Mouse (Mus musculus): ENCODE results near the gene Spata25. TPM values are rescaled to one million over a fixed set of nuclear protein-coding genes. Genes with fewer than 3 reads are reported as not detected.
A peak's percentile ranks its signal among the peaks of the same experiment; 100 is the strongest.
"Not testable (repeated sequence)": the region's sequence is repeated elsewhere in the genome, so short reads cannot be mapped to it uniquely, and the experiment has no call there.

Spata25 gene
- total RNA-seq, 2 experiments from 2014 or later = 0.45 to 0.58 TPM

- TF ChIP-seq CTCF (IDR thresholded peaks at IDR 0.05) = no peak
- no peak for DNase-seq (ENCODE audit: extremely low spot score in 1 of 2, low spot score in 2 of 2)
- intact Hi-C loops (cut with DNase I) = no loop called here
- no peak overlapping the region for H3K27ac ChIP-seq
- H3K4me3 ChIP-seq = peak overlapping the region; percentile 77
Observed at GRCm38 (mm10) chr2:164803201-164803920, 25.0 kb downstream of the Spata25 start.

GRCm38 (mm10) chr2:164800252-164801004 is 27.9 kb downstream of the Spata25 start:
- TF ChIP-seq CTCF (IDR thresholded peaks at IDR 0.05) = no peak
- intact Hi-C loops (cut with DNase I) = no loop called here
- no peak for DNase-seq (ENCODE audit: extremely low spot score in 1 of 2, low spot score in 2 of 2)
- no peak overlapping the region for H3K4me3 ChIP-seq
- no peak overlapping the region for H3K27ac ChIP-seq

DNA sequence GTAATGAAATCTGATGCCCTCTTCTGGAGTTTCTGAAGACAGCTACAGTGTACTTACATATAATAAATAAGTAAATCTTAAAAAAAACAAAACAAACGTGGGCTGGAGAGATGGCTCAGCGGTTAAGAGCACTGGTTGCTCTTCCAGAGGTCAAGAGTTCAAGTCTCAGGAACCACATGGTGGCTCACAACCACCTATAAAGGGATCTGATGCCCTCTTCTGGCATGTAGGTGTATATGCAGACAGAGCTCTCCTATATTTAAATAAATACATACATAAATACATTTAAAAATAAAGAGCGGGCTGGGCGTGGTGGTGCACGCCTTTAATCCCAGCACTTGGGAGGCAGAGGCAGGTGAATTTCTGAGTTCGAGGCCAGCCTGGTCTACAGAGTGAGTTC is 29.8 kb downstream of the Spata25 start:
- TF ChIP-seq CTCF (IDR thresholded peaks at IDR 0.05) = peak; percentile 44
- intact Hi-C loops (cut with DNase I); H3K27ac ChIP-seq; H3K4me3 ChIP-seq; DNase-seq (ENCODE audit: extremely low spot score in 1 of 2, low spot score in 2 of 2): not testable (repeated sequence)

DNA sequence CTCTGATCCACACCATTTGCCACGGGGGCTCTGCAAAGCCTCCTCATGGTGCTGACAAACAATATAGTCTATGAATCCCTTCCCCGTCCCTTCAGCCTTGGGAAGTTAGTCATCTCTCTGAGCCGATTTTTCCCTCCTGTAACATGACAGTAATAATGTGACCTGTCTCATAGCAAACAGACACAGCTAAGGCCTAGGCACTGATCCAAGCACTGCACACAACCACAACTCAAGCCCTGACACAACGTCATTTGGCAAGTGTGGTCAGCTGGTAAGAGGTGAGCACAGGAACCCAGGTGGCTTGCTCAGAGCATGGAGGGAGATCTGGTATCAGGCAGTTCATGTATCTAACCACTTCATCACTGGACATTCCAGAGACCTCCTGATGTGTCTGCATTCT is 32.5 kb downstream of the Spata25 start:
- intact Hi-C loops (cut with DNase I) = no loop called here
- no peak overlapping the region for H3K27ac ChIP-seq
- no peak for DNase-seq (ENCODE audit: extremely low spot score in 1 of 2, low spot score in 2 of 2)
- no peak for TF ChIP-seq CTCF (IDR thresholded peaks at IDR 0.05)
- no peak overlapping the region for H3K4me3 ChIP-seq

- H3K27ac ChIP-seq = no peak overlapping the region
Observed at GRCm38 (mm10) chr2:164794293-164794692, 34.0 kb downstream of the Spata25 start.

GRCm38 (mm10) chr2:164793772-164794171 is 34.6 kb downstream of the Spata25 start:
- intact Hi-C loops (cut with DNase I) = no loop called here
- DNase-seq (ENCODE audit: extremely low spot score in 1 of 2, low spot score in 2 of 2) = no peak
- TF ChIP-seq CTCF (IDR thresholded peaks at IDR 0.05) = no peak
- H3K4me3 ChIP-seq = no peak overlapping the region
- no peak overlapping the region for H3K27ac ChIP-seq

More at GRCm38 (mm10) chr2:164794293-164794692, 34.0 kb downstream of the Spata25 start:
- intact Hi-C loops (cut with DNase I) = no loop called here
- no peak overlapping the region for H3K4me3 ChIP-seq
- peak; percentile 75 to 80 for DNase-seq (ENCODE audit: extremely low spot score in 1 of 2, low spot score in 2 of 2)
- TF ChIP-seq CTCF (IDR thresholded peaks at IDR 0.05) = peak; percentile 91

GRCm38 (mm10) chr2:164793236-164793635 is 35.1 kb downstream of the Spata25 start:
- Histone ChIP-seq H3K27ac (no peak overlapping the region), H3K4me3 (no peak overlapping the region)
- intact Hi-C loops (cut with DNase I) = no loop called here
- DNase-seq (ENCODE audit: extremely low spot score in 1 of 2, low spot score in 2 of 2) = peak in 1 of 2 experiments; percentile 62
- TF ChIP-seq CTCF (IDR thresholded peaks at IDR 0.05) = peak; percentile 78

GRCm38 (mm10) chr2:164792400-164793190 is 35.7 kb downstream of the Spata25 start:
- intact Hi-C loops (cut with DNase I) = no loop called here
- no peak for TF ChIP-seq CTCF (IDR thresholded peaks at IDR 0.05)
- Histone ChIP-seq H3K27ac (no peak overlapping the region), H3K4me3 (no peak overlapping the region)
- DNase-seq (ENCODE audit: extremely low spot score in 1 of 2, low spot score in 2 of 2) = no peak

DNA sequence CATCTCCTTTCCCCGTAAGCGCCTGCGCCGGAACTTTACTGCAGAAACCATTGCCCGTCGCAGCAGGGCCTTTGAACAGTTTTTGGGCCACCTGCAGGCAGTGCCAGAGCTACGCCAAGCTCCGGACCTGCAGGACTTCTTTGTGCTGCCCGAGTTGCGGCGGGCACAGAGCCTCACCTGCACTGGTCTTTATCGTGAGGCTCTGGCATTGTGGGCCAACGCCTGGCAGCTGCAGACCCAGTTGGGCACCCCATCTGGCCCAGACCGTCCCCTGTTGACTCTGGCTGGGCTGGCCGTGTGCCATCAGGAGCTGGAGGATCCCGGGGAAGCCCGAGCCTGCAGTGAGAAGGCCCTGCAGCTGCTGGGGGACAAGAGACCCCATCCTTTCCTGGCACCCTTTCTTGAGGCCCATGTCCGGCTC is 36.5 kb downstream of the Spata25 start:
- no peak for TF ChIP-seq CTCF (IDR thresholded peaks at IDR 0.05)
- intact Hi-C loops (cut with DNase I) = no loop called here
- Histone ChIP-seq H3K4me3 (no peak overlapping the region), H3K27ac (no peak overlapping the region)
- DNase-seq (ENCODE audit: extremely low spot score in 1 of 2, low spot score in 2 of 2) = no peak

- intact Hi-C loops (cut with DNase I) = no loop called here
- TF ChIP-seq CTCF (IDR thresholded peaks at IDR 0.05) = no peak
- no peak for DNase-seq (ENCODE audit: extremely low spot score in 1 of 2, low spot score in 2 of 2)
- Histone ChIP-seq H3K27ac (no peak overlapping the region), H3K4me3 (no peak overlapping the region)
Observed at GRCm38 (mm10) chr2:164790451-164790850, 37.9 kb downstream of the Spata25 start.

DNA sequence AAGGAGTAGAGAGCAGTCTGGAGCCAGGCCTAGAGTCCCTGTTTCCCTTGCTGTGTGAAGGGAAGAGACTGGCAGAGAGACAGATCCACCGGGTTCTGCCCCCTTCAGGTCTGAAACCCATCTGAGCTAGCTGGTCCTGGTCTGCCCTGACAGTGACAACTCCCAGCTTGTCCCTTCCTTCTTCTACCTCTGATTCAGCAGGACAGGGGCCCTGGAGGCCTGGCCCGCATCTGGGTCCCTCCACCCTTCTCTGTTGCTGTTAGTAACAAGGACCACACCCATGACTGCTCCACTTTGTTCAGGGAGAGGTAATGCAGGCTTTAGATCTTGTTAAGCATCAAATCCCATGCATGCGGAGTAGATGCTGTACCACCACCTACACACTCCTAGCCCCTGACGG is 39.9 kb downstream of the Spata25 start:
- DNase-seq (ENCODE audit: extremely low spot score in 1 of 2, low spot score in 2 of 2) = no peak
- peak overlapping the region; percentile 89; the same call in 1 of the 2 replicates for H3K4me3 ChIP-seq
- TF ChIP-seq CTCF (IDR thresholded peaks at IDR 0.05) = no peak
- intact Hi-C loops (cut with DNase I) = loop anchor here (5.0 kb wide), 1 partner anchor 111 kb away; no protein-coding TSS in a partner anchor
- H3K27ac ChIP-seq = 0 out of 2 replicates have a peak overlapping the region, but pooled peaks have one; percentile 13

Measured in left cerebral cortex, adult 2 months (tissue).